Mouse (Mus musculus) MEL (cell line): ENCODE results near the gene Plxna4. TPM values are rescaled to one million over a fixed set of nuclear protein-coding genes. Genes with fewer than 3 reads are reported as not detected.

Experiments
- DNase-seq: peaks from one replicate; pipeline ENCODE4 v3.0.0; 2011; ENCODE audit warnings: low read depth, low spot score
- H3K27ac ChIP-seq: 2 replicates; pipeline ENCODE4 v1.5.1; 2012; ENCODE audit warnings: low read depth, mild to moderate bottlenecking, control low read depth, low read length, moderate library complexity; ENCODE audit not compliant: control insufficient read depth
- H3K27me3 ChIP-seq, 2 experiments: fragments of 150-350 bp in 1 of 2; sonication (generic) in 1 of 2; 2 replicates each; pipeline ENCODE4 v1.6.1; 2012; ENCODE audit warnings: low read length in 2 of 2, mild to moderate bottlenecking in 2 of 2, improper control_type of control experiment in 1 of 2, moderate library complexity in 1 of 2; ENCODE audit not compliant: insufficient read depth in 2 of 2, control insufficient read depth in 1 of 2
- H3K36me3 ChIP-seq, 2 experiments: 2 replicates each; pipeline ENCODE4 v1.6.1; 2012 to 2014; ENCODE audit warnings: low read length in 2 of 2, improper control_type of control experiment in 1 of 2, inconsistent platforms in 1 of 2, mild to moderate bottlenecking in 1 of 2; ENCODE audit not compliant: insufficient read depth in 2 of 2, control insufficient read depth in 1 of 2
- H3K4me1 ChIP-seq, 2 experiments: fragments of 150-350 bp in 1 of 2; sonication (generic) in 1 of 2; 2 replicates each; pipeline ENCODE4 v1.6.1; 2012; ENCODE audit warnings: low read length in 2 of 2, improper control_type of control experiment in 1 of 2, mild to moderate bottlenecking in 1 of 2; ENCODE audit not compliant: insufficient read depth in 2 of 2, control insufficient read depth in 1 of 2
- H3K4me3 ChIP-seq, 2 experiments: fragments of 150-350 bp in 1 of 2; sonication (generic) in 1 of 2; 2 replicates each; pipeline ENCODE4 v1.5.1; 2012; ENCODE audit warnings: low read depth in 2 of 2, low read length in 2 of 2, mild to moderate bottlenecking in 2 of 2, moderate library complexity in 2 of 2, control low read depth in 1 of 2, improper control_type of control experiment in 1 of 2; ENCODE audit not compliant: control insufficient read depth in 1 of 2, insufficient read depth in 1 of 2
- H3K79me2 ChIP-seq: 2 replicates; pipeline ENCODE4 v1.6.1; 2012; ENCODE audit warnings: mild to moderate bottlenecking, low read length, moderate library complexity; ENCODE audit not compliant: control insufficient read depth, poor library complexity, insufficient read depth
- H3K9ac ChIP-seq: 2 replicates; pipeline ENCODE4 v1.6.1; 2012; ENCODE audit warnings: low read depth, mild to moderate bottlenecking, control low read depth, low read length, moderate library complexity; ENCODE audit not compliant: control insufficient read depth, poor library complexity, severe bottlenecking
- H3K9me3 ChIP-seq: fragments of 150-350 bp; sonication (generic); replicated peaks from 2 replicates; pipeline ENCODE4 v1.6.1; 2012; ENCODE audit warnings: mild to moderate bottlenecking, low read length, improper control_type of control experiment, moderate library complexity; ENCODE audit not compliant: insufficient read depth
- CTCF ChIP-seq, 3 experiments: IDR thresholded peaks in 2 of 3; conservative IDR thresholded peaks in 1 of 3; 2 replicates each; pipeline ENCODE4 v1.5.1; 2011 to 2012; ENCODE audit warnings: low read length in 3 of 3, low read depth in 2 of 3, mild to moderate bottlenecking in 2 of 3, improper control_type of control experiment in 1 of 3, inconsistent platforms in 1 of 3, mixed read lengths in 1 of 3, moderate library complexity in 1 of 3; ENCODE audit not compliant: control insufficient read depth in 1 of 3, insufficient read depth in 1 of 3, poor library complexity in 1 of 3, severe bottlenecking in 1 of 3
- E2F4 ChIP-seq: IDR thresholded peaks from 2 replicates; pipeline ENCODE4 v1.6.1; 2011; ENCODE audit warnings: low read depth, low read length, improper control_type of control experiment, borderline replicate concordance
- ELF1 ChIP-seq: IDR thresholded peaks from 2 replicates; pipeline ENCODE4 v1.6.1; 2014; ENCODE audit warnings: low read depth, mild to moderate bottlenecking, inconsistent platforms, low read length, improper control_type of control experiment, moderate library complexity
- ETS1 ChIP-seq: IDR thresholded peaks from 2 replicates; pipeline ENCODE4 v1.6.1; 2012; ENCODE audit warnings: low read depth, mild to moderate bottlenecking, inconsistent platforms, low read length, improper control_type of control experiment, moderate library complexity
- HCFC1 ChIP-seq: IDR thresholded peaks from 2 replicates; pipeline ENCODE4 v1.6.1; 2012; ENCODE audit warnings: low read depth, mild to moderate bottlenecking, inconsistent platforms, low read length, improper control_type of control experiment, moderate library complexity
- JUND ChIP-seq: IDR thresholded peaks from 2 replicates; pipeline ENCODE4 v1.6.1; 2011; ENCODE audit warnings: low read depth, mild to moderate bottlenecking, improper control_type of control experiment, low read length
- MAFK ChIP-seq: IDR thresholded peaks from 2 replicates; pipeline ENCODE4 v1.6.1; 2011; ENCODE audit warnings: low read depth, mild to moderate bottlenecking, low read length, improper control_type of control experiment, borderline replicate concordance
- MAZ ChIP-seq: IDR thresholded peaks from 2 replicates; pipeline ENCODE4 v1.6.1; 2012; ENCODE audit warnings: low read depth, mild to moderate bottlenecking, inconsistent platforms, low read length, improper control_type of control experiment
- MYB ChIP-seq: IDR thresholded peaks from 2 replicates; pipeline ENCODE4 v1.6.1; 2011; ENCODE audit warnings: mild to moderate bottlenecking, low read depth, low read length, improper control_type of control experiment
- MYC ChIP-seq: IDR thresholded peaks from 2 replicates; pipeline ENCODE4 v1.6.1; 2011; ENCODE audit warnings: low read depth, mild to moderate bottlenecking, low read length, improper control_type of control experiment, moderate library complexity
- POLR2AphosphoS2 ChIP-seq: IDR thresholded peaks from 2 replicates; pipeline ENCODE4 v1.6.1; 2011; ENCODE audit warnings: low read length, improper control_type of control experiment
- POLR2AphosphoS5 ChIP-seq: IDR thresholded peaks from 2 replicates; pipeline ENCODE4 v1.6.1; 2012; ENCODE audit warnings: low read depth, borderline replicate concordance, mild to moderate bottlenecking, inconsistent platforms, low read length, moderate library complexity, mixed read lengths
- RAD21 ChIP-seq: IDR thresholded peaks from 2 replicates; pipeline ENCODE4 v1.6.1; 2011; ENCODE audit warnings: mild to moderate bottlenecking, low read depth, low read length, improper control_type of control experiment
- RCOR1 ChIP-seq: IDR thresholded peaks from 2 replicates; pipeline ENCODE4 v1.6.1; 2012; ENCODE audit warnings: low read depth, mild to moderate bottlenecking, inconsistent platforms, low read length, improper control_type of control experiment
- SIN3A ChIP-seq: IDR thresholded peaks from 2 replicates; pipeline ENCODE4 v1.6.1; 2012; ENCODE audit warnings: low read length, improper control_type of control experiment, inconsistent platforms
- SMC3 ChIP-seq: IDR thresholded peaks from 2 replicates; pipeline ENCODE4 v1.6.1; 2011; ENCODE audit warnings: low read depth, low read length, improper control_type of control experiment
- TAL1 ChIP-seq: IDR thresholded peaks from 2 replicates; pipeline ENCODE4 v1.6.1; 2012; ENCODE audit warnings: mild to moderate bottlenecking, inconsistent platforms, low read length, moderate library complexity, mixed read lengths
- TBP ChIP-seq: IDR thresholded peaks from 2 replicates; pipeline ENCODE4 v1.8.0; 2011; ENCODE audit warnings: low read depth, low read length, improper control_type of control experiment
- TCF12 ChIP-seq: IDR thresholded peaks from 2 replicates; pipeline ENCODE4 v1.6.1; 2014; ENCODE audit warnings: low read depth, mild to moderate bottlenecking, inconsistent platforms, low read length, improper control_type of control experiment, moderate library complexity
- USF1 ChIP-seq: IDR thresholded peaks from 2 replicates; pipeline ENCODE4 v1.6.1; 2014; ENCODE audit warnings: low read depth, mild to moderate bottlenecking, inconsistent platforms, low read length, improper control_type of control experiment, moderate library complexity
- USF2 ChIP-seq, 2 experiments: IDR thresholded peaks; 2 replicates each; pipeline ENCODE4 v1.6.1; 2011 to 2012; ENCODE audit warnings: improper control_type of control experiment in 2 of 2, low read length in 2 of 2, borderline replicate concordance in 1 of 2, inconsistent platforms in 1 of 2, low read depth in 1 of 2, mild to moderate bottlenecking in 1 of 2; ENCODE audit not compliant: insufficient read depth in 1 of 2
- ZC3H11A ChIP-seq: IDR thresholded peaks from 2 replicates; pipeline ENCODE4 v1.6.1; 2012; ENCODE audit warnings: low read depth, mild to moderate bottlenecking, inconsistent platforms, low read length, improper control_type of control experiment
- ZKSCAN1 ChIP-seq: IDR thresholded peaks from 2 replicates; pipeline ENCODE4 v1.6.1; 2012; ENCODE audit warnings: low read depth, mild to moderate bottlenecking, inconsistent platforms, low read length, improper control_type of control experiment, moderate library complexity
- ZNF384 ChIP-seq: IDR thresholded peaks from 2 replicates; pipeline ENCODE4 v1.6.1; 2012; ENCODE audit warnings: low read depth, mild to moderate bottlenecking, inconsistent platforms, low read length, improper control_type of control experiment
- polyA plus RNA-seq, 2 experiments: library from polyadenylated mRNA; stranded (reverse) in 1 of 2; unstranded in 1 of 2; fragments of >175 nt in 1 of 2; fragments of >200 nt in 1 of 2; gene quantifications; 2 replicates each; pipeline versions ENCODE4 v1.2.1 to v1.2.4; 2012; ENCODE audit warnings: low replicate concordance in 2 of 2, low read depth in 1 of 2; ENCODE audit not compliant: insufficient read length in 2 of 2, insufficient read depth in 1 of 2, missing spikeins in 1 of 2
- total RNA-seq: library from RNA; depleted of rRNA; stranded (reverse); fragments of 300-350 nt; gene quantifications from 2 replicates; pipeline ENCODE4 v1.2.3, GENCODE M21; 2012

The Plxna4 gene
- total and polyA plus RNA-seq, 3 experiments, result 0.01 TPM; not detected in 2

- no peak for DNase-seq
- Histone ChIP-seq H3K36me3 (no peaks in the 10 kb centered on the region), H3K27me3 (no peaks in the 10 kb centered on the region), H3K4me3 (no peak overlapping the region), H3K4me1 (no peaks in the 10 kb centered on the region), H3K9me3 (no peaks in the 10 kb centered on the region), H3K9ac (no peak overlapping the region), H3K79me2 (no peaks in the 10 kb centered on the region), H3K27ac (no peak overlapping the region)
- no peak for TF ChIP-seq SIN3A
- no peak for TF ChIP-seq ETS1
- TF ChIP-seq SMC3, result no peak
- TF ChIP-seq MYB, result no peak
- TF ChIP-seq POLR2AphosphoS5, result no peak
- TF ChIP-seq RCOR1, result no peak
- TF ChIP-seq TAL1, result no peak
- no peak for TF ChIP-seq HCFC1
- no peak for TF ChIP-seq ZKSCAN1
- TF ChIP-seq USF1, result no peak
- no peak for TF ChIP-seq TCF12
- no peak for TF ChIP-seq MAFK
- no peak for TF ChIP-seq JUND
- TF ChIP-seq MAZ, result no peak
- no peak for TF ChIP-seq ELF1
Measured at GRCm38 (mm10) chr6:32386915-32387314, 201.1 kb downstream of the Plxna4 start.

GRCm38 (mm10) chr6:32384937-32385336 lies 203.1 kb downstream of the Plxna4 start:
- no peaks in the 10 kb centered on the region for H3K27me3 ChIP-seq
- H3K9ac ChIP-seq, result no peak overlapping the region
- no peaks in the 10 kb centered on the region for H3K36me3 ChIP-seq
- no peak for DNase-seq
- no peak for TF ChIP-seq RAD21
- no peak for TF ChIP-seq MAZ
- no peak for TF ChIP-seq MYC
- TF ChIP-seq USF2 (IDR thresholded peaks at IDR 0.05; ENCODE audit: borderline replicate concordance in 1 of 2, insufficient read depth in 1 of 2, low read depth in 1 of 2, low read length in 2 of 2), result no peak
- no peak for TF ChIP-seq CTCF (IDR thresholded peaks at IDR 0.05 in 2 of 3, conservative IDR thresholded peaks at IDR 0.05 in 1 of 3; ENCODE audit: control insufficient read depth in 1 of 3, insufficient read depth in 1 of 3, low read depth in 2 of 3, low read length in 3 of 3, poor library complexity in 1 of 3, severe bottlenecking in 1 of 3)
- no peak for TF ChIP-seq TBP
- TF ChIP-seq POLR2AphosphoS2, result no peak
- no peak for TF ChIP-seq ZNF384
- TF ChIP-seq ZC3H11A, result no peak
- no peak for TF ChIP-seq HCFC1
- no peak for TF ChIP-seq E2F4
- no peak for TF ChIP-seq ELF1
- TF ChIP-seq, all 39 proteins: peak for 0
- Histone ChIP-seq H3K27ac (no peak overlapping the region), H3K4me1 (no peaks in the 10 kb centered on the region), H3K4me3 (no peak overlapping the region), H3K9me3 (no peaks in the 10 kb centered on the region), H3K79me2 (no peaks in the 10 kb centered on the region)
